Mouse (Mus musculus): ENCODE results near the gene Atxn1.

Gene Atxn1

DNA sequence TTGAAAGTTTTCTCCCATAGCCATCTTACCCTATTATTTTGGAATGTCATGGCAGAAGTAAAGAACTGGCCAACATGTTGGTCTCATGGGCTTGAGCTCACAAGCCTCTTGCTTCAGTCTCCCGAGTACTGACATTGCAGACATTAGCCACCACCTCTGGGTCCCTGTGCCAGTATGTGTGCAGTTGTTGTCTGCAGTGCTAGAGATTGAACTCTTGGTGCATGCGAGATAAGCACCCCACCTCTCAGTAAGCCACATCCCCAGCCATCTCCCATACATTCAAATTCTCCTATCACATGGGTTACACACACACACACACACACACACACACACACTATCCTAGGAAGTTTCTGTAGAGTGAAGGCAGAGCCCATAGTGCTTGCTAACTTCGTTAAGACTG is 464.9 kb downstream of the Atxn1 start:
- no peak for DNase-seq (ENCODE audit: low read depth, low spot score)
